Mouse (Mus musculus): ENCODE measurements around the gene Pkd1l2. TPM values are rescaled to one million over a fixed set of nuclear protein-coding genes. Genes with fewer than 3 reads are reported as not detected.

The Pkd1l2 gene
- total RNA-seq, 2 experiments from 2014 or later: 0.10 TPM; not detected in 1

GRCm38 (mm10) chr8:117087036-117087435, 4.8 kb upstream of the Pkd1l2 start:
- no peak for DNase-seq (ENCODE audit: extremely low spot score in 1 of 2, low spot score in 1 of 2)

DNA sequence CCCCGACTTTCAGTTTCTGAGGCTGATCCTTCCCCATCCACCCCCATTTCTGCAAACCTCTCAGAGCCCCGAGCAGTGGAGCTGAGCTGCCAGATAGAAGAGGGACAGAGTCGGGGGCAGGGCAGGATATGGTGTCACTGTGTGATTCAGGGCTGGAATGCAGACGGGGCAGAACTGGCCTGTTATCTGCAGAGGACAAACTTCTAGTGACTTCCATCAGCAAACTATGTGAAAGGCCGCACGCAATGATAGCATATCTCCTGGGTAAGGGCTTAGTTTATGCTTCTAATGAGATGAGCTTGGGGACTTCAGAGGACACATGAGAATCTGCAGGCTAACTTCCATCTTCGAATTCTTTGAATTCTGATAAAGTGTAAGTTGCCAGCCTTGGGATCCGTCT, 3.3 kb upstream of the Pkd1l2 start:
- no peak for DNase-seq (ENCODE audit: extremely low spot score in 1 of 2, low spot score in 1 of 2)

DNA sequence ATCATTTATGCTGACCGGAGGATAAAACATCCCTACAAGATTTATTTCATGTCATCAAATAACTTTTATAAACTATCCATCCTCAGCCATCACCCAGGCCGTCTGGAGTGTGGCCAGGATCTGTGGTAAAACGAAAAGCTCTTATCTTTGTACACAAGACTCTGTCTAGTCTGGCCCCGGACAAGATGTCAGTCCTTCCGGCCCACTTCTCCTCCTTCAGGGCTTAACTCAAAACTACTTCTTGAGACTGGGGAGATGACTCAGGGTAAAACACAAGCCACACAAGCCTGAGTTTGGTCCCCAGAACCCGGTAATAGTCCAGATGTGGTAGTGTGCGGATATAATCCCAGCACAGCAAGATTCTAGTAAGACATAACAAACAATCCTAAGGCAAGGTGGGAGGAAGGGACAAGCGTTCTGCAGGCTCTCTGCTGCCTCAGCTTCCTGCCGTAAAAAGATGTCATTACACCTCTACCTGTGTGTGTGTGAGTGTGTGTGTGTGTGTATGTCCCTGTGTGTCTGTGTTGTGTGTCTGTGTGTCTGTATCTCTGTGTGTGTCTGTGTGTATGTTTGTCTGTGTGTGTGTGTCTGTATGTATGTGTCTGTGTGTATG, 804 bp upstream of the Pkd1l2 start:
- no peak for DNase-seq (ENCODE audit: extremely low spot score in 1 of 2, low spot score in 1 of 2)

DNA sequence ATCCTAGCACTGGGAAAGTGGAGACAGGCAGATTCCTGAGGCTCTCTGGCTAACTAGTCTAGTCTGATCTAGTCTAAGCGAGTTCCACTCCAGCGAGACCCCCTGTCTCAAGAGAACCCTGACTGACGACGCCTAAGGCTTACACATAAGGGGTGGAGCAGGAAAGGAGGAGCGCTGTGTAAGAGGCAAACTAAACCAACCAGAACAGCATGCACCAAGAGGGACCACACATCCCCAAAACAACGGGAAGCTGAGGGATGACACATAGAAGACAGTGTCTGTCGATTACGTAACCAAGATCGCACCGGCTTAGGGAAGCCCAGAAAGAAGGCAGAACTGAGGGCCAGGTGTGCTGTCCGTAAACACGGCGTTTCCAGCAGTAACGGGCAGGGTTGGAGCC, 2.6 kb downstream of the Pkd1l2 start:
- no peak for DNase-seq (ENCODE audit: extremely low spot score in 1 of 2, low spot score in 1 of 2)

GRCm38 (mm10) chr8:117078367-117078926, 3.8 kb downstream of the Pkd1l2 start:
- DNase-seq (ENCODE audit: extremely low spot score in 1 of 2, low spot score in 1 of 2): no peak

- DNase-seq (ENCODE audit: extremely low spot score in 1 of 2, low spot score in 1 of 2): no peak
Measured at GRCm38 (mm10) chr8:117074350-117075182, 7.7 kb downstream of the Pkd1l2 start.

GRCm38 (mm10) chr8:117069708-117070107, 12.5 kb downstream of the Pkd1l2 start:
- DNase-seq (ENCODE audit: extremely low spot score in 1 of 2, low spot score in 1 of 2): peak in 1 of 2 experiments; percentile 38

GRCm38 (mm10) chr8:117068294-117068693, 14.0 kb downstream of the Pkd1l2 start:
- no peak for DNase-seq (ENCODE audit: extremely low spot score in 1 of 2, low spot score in 1 of 2)

GRCm38 (mm10) chr8:117067396-117067795, 14.9 kb downstream of the Pkd1l2 start:
- DNase-seq (ENCODE audit: extremely low spot score in 1 of 2, low spot score in 1 of 2): no peak

GRCm38 (mm10) chr8:117066955-117067354, 15.3 kb downstream of the Pkd1l2 start:
- no peak for DNase-seq (ENCODE audit: extremely low spot score in 1 of 2, low spot score in 1 of 2)

GRCm38 (mm10) chr8:117061180-117061880, 20.9 kb downstream of the Pkd1l2 start:
- peak in 1 of 2 experiments; percentile 33 for DNase-seq (ENCODE audit: extremely low spot score in 1 of 2, low spot score in 1 of 2)

GRCm38 (mm10) chr8:117060306-117060705, 21.9 kb downstream of the Pkd1l2 start:
- no peak for DNase-seq (ENCODE audit: extremely low spot score in 1 of 2, low spot score in 1 of 2)

GRCm38 (mm10) chr8:117059021-117059420, 23.2 kb downstream of the Pkd1l2 start:
- DNase-seq (ENCODE audit: extremely low spot score in 1 of 2, low spot score in 1 of 2): no peak

- DNase-seq (ENCODE audit: extremely low spot score in 1 of 2, low spot score in 1 of 2): no peak
Measured at GRCm38 (mm10) chr8:117055097-117055496, 27.2 kb downstream of the Pkd1l2 start.

GRCm38 (mm10) chr8:117054146-117054545, 28.1 kb downstream of the Pkd1l2 start:
- no peak for DNase-seq (ENCODE audit: extremely low spot score in 1 of 2, low spot score in 1 of 2)

DNA sequence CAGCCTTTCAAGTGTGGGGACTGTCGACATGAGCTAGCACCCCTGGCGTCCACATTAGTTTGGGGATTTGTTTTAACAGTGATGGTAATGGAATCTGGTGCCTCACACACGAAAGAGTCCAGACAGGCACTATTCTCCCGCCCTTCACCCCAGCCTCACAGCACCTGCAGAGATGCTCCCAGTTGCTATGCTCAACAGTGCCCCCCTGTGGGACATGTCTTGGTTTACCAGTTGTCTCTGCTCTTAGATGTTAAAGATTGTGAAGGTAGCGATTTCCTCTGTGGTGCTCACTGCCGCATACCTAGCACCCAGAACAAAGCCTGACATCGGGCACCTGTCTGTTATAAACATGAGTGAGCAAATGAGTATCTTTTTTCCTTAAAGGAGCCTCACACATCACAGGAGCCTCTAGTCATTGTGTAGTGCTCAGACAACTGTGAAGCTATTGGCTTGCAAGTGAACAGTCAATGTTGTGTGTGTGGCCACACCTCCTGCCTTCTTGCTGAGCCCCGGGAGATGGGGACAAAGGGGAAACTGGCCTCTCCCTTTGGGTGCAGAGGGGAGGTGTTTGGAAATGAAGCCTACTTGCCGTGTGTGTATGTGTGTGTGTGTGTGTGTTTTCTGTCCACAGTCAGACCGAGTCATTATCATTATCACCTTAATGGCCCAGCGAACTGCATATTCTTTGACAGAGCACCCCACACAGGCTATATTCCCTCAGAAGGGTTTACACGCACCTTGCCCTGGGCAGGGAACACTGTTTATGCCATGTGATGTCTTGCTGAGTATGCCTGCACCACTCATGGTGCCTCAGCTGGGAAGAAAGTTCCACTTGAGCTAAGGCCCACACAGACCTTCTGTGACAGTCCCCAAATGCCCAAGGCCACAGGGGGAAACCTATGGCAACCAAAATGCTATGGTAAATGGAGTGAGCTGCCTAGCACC, 28.8 kb downstream of the Pkd1l2 start:
- DNase-seq (ENCODE audit: extremely low spot score in 1 of 2, low spot score in 1 of 2): peak in 1 of 2 experiments; percentile 35

- DNase-seq (ENCODE audit: extremely low spot score in 1 of 2, low spot score in 1 of 2): no peak
Measured at GRCm38 (mm10) chr8:117051316-117051715, 30.9 kb downstream of the Pkd1l2 start.

DNA sequence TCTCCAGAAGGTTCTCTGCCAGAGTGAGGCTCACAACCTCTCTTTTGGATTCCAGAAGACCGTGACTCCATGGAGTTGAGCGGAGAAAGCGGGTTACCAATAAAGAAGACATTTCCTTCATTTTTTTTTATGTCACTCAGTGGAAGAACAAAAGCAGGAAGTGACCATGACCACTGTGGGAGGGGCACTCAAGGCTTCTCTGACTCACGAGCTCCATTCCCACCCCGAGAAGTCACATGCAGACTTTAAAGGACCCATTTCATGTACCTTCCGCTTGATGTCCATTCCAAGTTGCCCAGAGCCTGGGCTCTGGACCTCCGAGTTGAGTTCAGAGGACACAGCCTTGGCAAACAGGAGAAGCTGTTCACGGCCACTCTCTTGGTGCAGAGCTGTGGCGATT, 31.5 kb downstream of the Pkd1l2 start:
- no peak for DNase-seq (ENCODE audit: extremely low spot score in 1 of 2, low spot score in 1 of 2)

- DNase-seq (ENCODE audit: extremely low spot score in 1 of 2, low spot score in 1 of 2): no peak
Measured at GRCm38 (mm10) chr8:117049444-117049843, 32.8 kb downstream of the Pkd1l2 start.

DNA sequence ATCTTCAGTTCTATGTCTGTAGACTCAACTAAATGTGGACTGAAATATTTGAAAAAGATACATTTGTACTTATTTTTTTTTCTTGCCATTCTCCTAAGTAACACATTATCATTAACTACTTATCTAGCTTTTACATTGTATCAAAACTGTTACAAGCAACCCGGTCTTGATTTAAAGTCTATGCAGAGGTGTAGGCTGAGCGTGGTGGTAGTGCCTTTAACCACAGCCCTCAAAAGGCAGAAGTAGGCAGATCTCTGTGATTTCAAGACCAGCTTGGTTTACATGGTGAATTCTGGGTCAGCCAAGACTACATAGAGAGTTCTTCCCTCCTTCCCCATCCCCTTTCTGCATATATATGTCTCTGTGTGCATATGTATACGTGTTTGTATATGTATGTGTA, 38.7 kb downstream of the Pkd1l2 start:
- DNase-seq (ENCODE audit: extremely low spot score in 1 of 2, low spot score in 1 of 2): no peak

All from layer of hippocampus, postnatal 25 days (tissue).